Mouse (Mus musculus) liver, embryonic 12.5 days (tissue): Measurements from ENCODE around the gene Muc4. TPM values are rescaled to one million over a fixed set of nuclear protein-coding genes. Genes with fewer than 3 reads are reported as not detected.

Experiments
- ATAC-seq: fragments of 200-750 bp; cut with Nextera tagmentation; 2 replicates; pipeline ENCODE4 v1.8.0; 2017; ENCODE audit warnings: moderate number of reproducible peaks, mild to moderate bottlenecking, moderate library complexity
- H3K27ac ChIP-seq: fragments of 300-500 bp; sonication (generic); 2 replicates; pipeline ENCODE4 v1.5.1; 2016; ENCODE audit warnings: mild to moderate bottlenecking
- H3K27me3 ChIP-seq: fragments of 300-500 bp; sonication (generic); replicated peaks from 2 replicates; pipeline ENCODE4 v1.6.1; 2016; ENCODE audit warnings: mild to moderate bottlenecking, moderate library complexity
- H3K36me3 ChIP-seq: fragments of 300-500 bp; sonication (generic); 2 replicates; pipeline ENCODE4 v1.6.1; 2016; ENCODE audit warnings: mild to moderate bottlenecking, moderate library complexity
- H3K4me1 ChIP-seq: fragments of 300-500 bp; sonication (generic); 2 replicates; pipeline ENCODE4 v1.6.1; 2016
- H3K4me2 ChIP-seq: fragments of 300-500 bp; sonication (generic); 2 replicates; pipeline ENCODE4 v1.6.1; 2016; ENCODE audit warnings: mild to moderate bottlenecking, moderate library complexity
- H3K4me3 ChIP-seq: fragments of 300-500 bp; sonication (generic); 2 replicates; pipeline ENCODE4 v1.5.1; 2016; ENCODE audit warnings: mild to moderate bottlenecking, moderate library complexity
- H3K9ac ChIP-seq: fragments of 300-500 bp; sonication (generic); 2 replicates; pipeline ENCODE4 v1.6.1; 2016; ENCODE audit warnings: mild to moderate bottlenecking, moderate library complexity
- H3K9me3 ChIP-seq: fragments of 300-500 bp; sonication (generic); replicated peaks from 2 replicates; pipeline ENCODE4 v1.6.1; 2016; ENCODE audit warnings: mild to moderate bottlenecking, moderate library complexity
- WGBS: fragments of 180-500 bp; shearing (Covaris S2); methylation state at CpG from one replicate; pipeline ENCODE4 v1.1.7; 2016; ENCODE audit not compliant: insufficient replicate concordance; 5-methylcytosine and 5-hydroxymethylcytosine counted together
- polyA plus RNA-seq: library from polyadenylated mRNA; unstranded; fragments of >200 nt; fragmentation: Nextera tagmentation; extraction: Ambion mirVana; gene quantifications from 2 replicates; pipeline ENCODE4 v1.2.1, GENCODE M21; 2016

Gene Muc4
- polyA plus RNA-seq, 1 experiment from 2014 or later = 0.63 TPM

DNA sequence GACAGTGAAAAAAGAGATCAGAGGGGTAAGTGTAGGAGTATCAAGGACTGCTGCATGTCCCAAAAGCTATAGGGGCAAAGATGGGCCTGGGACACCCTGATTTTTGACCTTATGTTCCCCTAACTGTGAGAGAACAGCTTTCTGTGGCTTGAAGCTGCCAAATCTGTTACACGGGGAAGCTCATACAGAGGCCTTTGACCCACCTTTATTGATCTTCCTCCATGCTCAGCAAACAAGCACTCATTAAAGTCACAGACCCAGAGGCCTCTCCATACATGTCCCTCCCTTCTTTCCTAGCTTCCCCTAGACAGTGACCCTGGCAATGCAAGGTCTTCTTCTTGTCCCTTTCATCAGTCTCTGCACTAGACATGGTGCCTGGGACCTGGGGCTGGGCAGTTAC, 7.0 kb upstream of the Muc4 start:
- Histone ChIP-seq H3K27ac (no peak overlapping the region), H3K9me3 (no peaks in the 10 kb centered on the region), H3K4me2 (no peak overlapping the region), H3K36me3 (no peaks in the 10 kb centered on the region), H3K9ac (no peak overlapping the region), H3K4me3 (no peak overlapping the region), H3K4me1 (peaks cover 4% of the 10 kb centered on the region; the same call in 1 of the 2 replicates), H3K27me3 (peaks cover 8% of the 10 kb centered on the region; the same call in 1 of the 2 replicates)
- 58% methylated on average over 1 of the region's 1 CpGs for WGBS
- ATAC-seq = no peak

- no peak for ATAC-seq
- no peak overlapping the region for H3K27ac ChIP-seq
- H3K9me3 ChIP-seq = no peaks in the 10 kb centered on the region
- H3K36me3 ChIP-seq = no peaks in the 10 kb centered on the region
- H3K9ac ChIP-seq = no peak overlapping the region
- 63% methylated on average over 3 of the region's 3 CpGs for WGBS
- no peak overlapping the region for H3K4me2 ChIP-seq
- peaks cover 11% of the 10 kb centered on the region for H3K27me3 ChIP-seq
- peaks cover 3% of the 10 kb centered on the region; the same call in 1 of the 2 replicates for H3K4me1 ChIP-seq
- H3K4me3 ChIP-seq = no peak overlapping the region
Measured at GRCm38 (mm10) chr16:32733213-32733612, 2.5 kb upstream of the Muc4 start.

- H3K27me3 ChIP-seq = peaks cover 11% of the 10 kb centered on the region
- no peaks in the 10 kb centered on the region for H3K36me3 ChIP-seq
- WGBS = 45% methylated on average over 3 of the region's 3 CpGs
Measured at GRCm38 (mm10) chr16:32736022-32736421, 336 bp downstream of the Muc4 start.

DNA sequence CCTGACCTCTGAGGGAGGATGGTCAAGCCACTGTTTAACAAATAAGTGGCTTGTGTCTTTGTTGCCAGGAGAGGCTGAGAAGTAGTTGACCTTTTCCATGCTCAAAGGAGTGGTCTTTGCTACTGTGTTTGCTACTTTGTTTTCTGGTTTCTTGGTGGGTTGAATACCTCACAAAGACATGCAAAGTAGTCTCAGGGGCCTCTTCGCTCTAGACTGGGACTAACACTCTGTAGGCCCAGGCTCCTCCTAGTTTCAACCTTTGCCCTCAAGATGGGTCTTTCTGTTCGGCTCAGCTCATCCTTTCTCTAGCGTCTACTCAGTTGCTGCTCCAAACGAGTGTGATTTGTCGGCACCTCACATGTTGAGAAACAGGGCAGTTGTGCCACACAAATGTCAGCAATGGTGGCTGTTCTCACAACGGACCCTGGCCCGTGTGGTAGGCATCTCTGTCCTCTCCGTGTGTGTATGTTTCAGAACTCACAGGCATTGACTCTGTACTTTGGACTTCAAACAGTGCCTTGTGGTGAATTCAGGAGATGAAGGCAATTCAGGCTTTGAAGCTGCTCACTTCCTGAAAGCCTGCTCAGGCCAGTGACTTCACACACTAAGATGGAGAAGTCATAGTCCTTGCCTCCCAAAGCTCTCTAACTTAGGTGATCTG, 4.4 kb downstream of the Muc4 start:
- Histone ChIP-seq H3K9ac (no peak overlapping the region), H3K4me3 (no peak overlapping the region), H3K27me3 (peaks cover 19% of the 10 kb centered on the region), H3K27ac (no peak overlapping the region), H3K4me1 (no peaks in the 10 kb centered on the region), H3K4me2 (no peak overlapping the region), H3K9me3 (no peaks in the 10 kb centered on the region), H3K36me3 (no peaks in the 10 kb centered on the region)
- 64% methylated on average over 8 of the region's 8 CpGs for WGBS
- ATAC-seq = no peak

More at GRCm38 (mm10) chr16:32736022-32736421, 336 bp downstream of the Muc4 start:
- Histone ChIP-seq H3K4me1 (no peaks in the 10 kb centered on the region), H3K4me2 (no peak overlapping the region), H3K9me3 (no peaks in the 10 kb centered on the region), H3K27ac (no peak overlapping the region), H3K4me3 (no peak overlapping the region), H3K9ac (no peak overlapping the region)
- no peak for ATAC-seq

DNA sequence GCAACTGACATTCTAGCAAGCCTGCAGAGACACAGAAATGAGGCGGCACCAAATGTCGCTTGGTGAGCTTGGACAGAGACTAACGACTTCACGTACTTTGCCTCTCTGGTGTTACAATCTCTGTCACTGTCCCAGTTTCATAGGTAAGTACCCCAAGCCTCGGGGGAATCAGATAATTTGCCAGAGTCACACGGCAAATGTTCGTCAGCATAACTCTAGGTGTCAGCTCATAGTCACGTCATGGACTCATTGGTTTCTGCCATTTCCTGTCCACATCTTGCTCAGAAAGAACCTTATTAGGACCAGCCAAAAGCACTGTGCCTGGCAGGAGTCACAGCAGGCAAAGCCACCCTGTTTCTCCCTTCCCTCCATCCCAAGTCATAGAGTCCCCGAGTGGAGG, 5.7 kb downstream of the Muc4 start:
- H3K27ac ChIP-seq = no peak overlapping the region
- H3K9ac ChIP-seq = no peak overlapping the region
- H3K4me3 ChIP-seq = no peak overlapping the region
- H3K36me3 ChIP-seq = no peaks in the 10 kb centered on the region
- peaks cover 15% of the 10 kb centered on the region for H3K27me3 ChIP-seq
- no peaks in the 10 kb centered on the region for H3K4me1 ChIP-seq
- H3K9me3 ChIP-seq = no peaks in the 10 kb centered on the region
- 68% methylated on average over 9 of the region's 9 CpGs for WGBS
- no peak overlapping the region for H3K4me2 ChIP-seq
- no peak for ATAC-seq

GRCm38 (mm10) chr16:32742712-32743111, 7.0 kb downstream of the Muc4 start:
- H3K27me3 ChIP-seq = peaks cover 12% of the 10 kb centered on the region
- H3K4me3 ChIP-seq = no peak overlapping the region
- no peak overlapping the region for H3K9ac ChIP-seq
- H3K27ac ChIP-seq = no peak overlapping the region
- WGBS = 64% methylated on average over 2 of the region's 2 CpGs
- H3K4me1 ChIP-seq = no peaks in the 10 kb centered on the region
- no peak overlapping the region for H3K4me2 ChIP-seq
- H3K9me3 ChIP-seq = no peaks in the 10 kb centered on the region
- ATAC-seq = no peak
- H3K36me3 ChIP-seq = no peaks in the 10 kb centered on the region

GRCm38 (mm10) chr16:32745852-32746251, 10.2 kb downstream of the Muc4 start:
- ATAC-seq = no peak
- Histone ChIP-seq H3K4me3 (no peak overlapping the region), H3K9me3 (no peaks in the 10 kb centered on the region), H3K27ac (no peak overlapping the region), H3K36me3 (no peaks in the 10 kb centered on the region), H3K27me3 (peaks cover 12% of the 10 kb centered on the region), H3K4me1 (no peaks in the 10 kb centered on the region), H3K9ac (no peak overlapping the region), H3K4me2 (no peak overlapping the region)
- WGBS = 67% methylated on average over 6 of the region's 6 CpGs

GRCm38 (mm10) chr16:32750242-32751127, 14.8 kb downstream of the Muc4 start:
- 47% methylated on average over 5 of the region's 5 CpGs for WGBS

GRCm38 (mm10) chr16:32764550-32764949, 28.9 kb downstream of the Muc4 start:
- Histone ChIP-seq H3K4me2 (no peak overlapping the region), H3K9ac (no peak overlapping the region), H3K27me3 (peaks cover 10% of the 10 kb centered on the region), H3K4me1 (0 out of 2 replicates have a peak, but pooled peaks cover 4% of the 10 kb centered on the region), H3K9me3 (no peaks in the 10 kb centered on the region), H3K36me3 (no peaks in the 10 kb centered on the region), H3K4me3 (no peak overlapping the region), H3K27ac (no peak overlapping the region)
- 64% methylated on average over 2 of the region's 2 CpGs for WGBS
- no peak for ATAC-seq

More at GRCm38 (mm10) chr16:32750242-32751127, 14.8 kb downstream of the Muc4 start:
- Histone ChIP-seq H3K36me3 (no peaks in the 10 kb centered on the region), H3K27ac (no peak overlapping the region), H3K9me3 (no peaks in the 10 kb centered on the region), H3K9ac (no peak overlapping the region), H3K27me3 (peaks cover 5% of the 10 kb centered on the region; the same call in 1 of the 2 replicates), H3K4me1 (no peaks in the 10 kb centered on the region), H3K4me3 (no peak overlapping the region), H3K4me2 (no peak overlapping the region)
- no peak for ATAC-seq

DNA sequence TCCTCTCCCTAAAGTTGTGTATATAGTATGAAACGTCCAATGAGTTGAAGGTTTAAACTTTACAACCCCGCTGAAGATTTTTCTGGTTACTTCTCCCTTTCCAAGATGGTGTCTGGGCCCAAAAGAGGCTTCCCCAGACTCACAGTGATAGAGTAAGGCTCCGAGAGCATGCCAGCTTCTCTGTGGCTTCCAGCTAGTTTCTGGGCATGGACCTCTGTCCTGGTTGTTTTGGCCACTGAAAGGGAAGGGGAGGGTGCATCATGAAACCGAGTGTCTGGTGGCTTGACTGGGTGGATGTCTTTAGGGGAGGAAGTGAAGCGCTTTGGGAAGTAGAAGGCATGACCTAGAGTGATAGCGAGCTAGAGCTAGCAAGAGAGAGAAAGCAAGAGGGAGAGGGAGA, 29.3 kb downstream of the Muc4 start:
- H3K36me3 ChIP-seq = no peaks in the 10 kb centered on the region
- H3K27me3 ChIP-seq = peaks cover 10% of the 10 kb centered on the region
- H3K4me2 ChIP-seq = no peak overlapping the region
- H3K4me3 ChIP-seq = no peak overlapping the region
- H3K27ac ChIP-seq = no peak overlapping the region
- H3K9ac ChIP-seq = no peak overlapping the region
- 51% methylated on average over 6 of the region's 6 CpGs for WGBS
- H3K4me1 ChIP-seq = 0 out of 2 replicates have a peak, but pooled peaks cover 4% of the 10 kb centered on the region
- H3K9me3 ChIP-seq = no peaks in the 10 kb centered on the region
- ATAC-seq = no peak

DNA sequence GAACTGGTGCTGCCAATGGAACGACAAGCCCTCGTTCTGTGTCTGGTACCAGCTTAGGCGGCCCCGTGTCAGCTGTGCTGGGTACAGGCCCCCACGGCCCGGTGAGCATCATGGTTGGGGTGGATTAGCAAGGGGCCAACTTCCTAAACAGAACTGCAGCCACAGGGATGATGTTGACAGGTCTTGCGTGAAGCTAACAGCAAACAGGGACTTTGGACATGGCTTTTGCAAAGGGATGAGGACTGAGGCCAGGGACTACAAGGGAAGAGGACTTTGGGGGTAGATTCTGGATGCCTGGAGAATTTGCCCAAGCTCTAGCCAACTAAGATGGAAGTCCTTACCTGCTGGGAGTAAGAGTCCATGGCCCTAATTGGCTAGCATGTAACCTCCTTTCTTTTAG, 31.2 kb downstream of the Muc4 start:
- no peak overlapping the region for H3K27ac ChIP-seq
- WGBS = 76% methylated on average over 7 of the region's 7 CpGs

DNA sequence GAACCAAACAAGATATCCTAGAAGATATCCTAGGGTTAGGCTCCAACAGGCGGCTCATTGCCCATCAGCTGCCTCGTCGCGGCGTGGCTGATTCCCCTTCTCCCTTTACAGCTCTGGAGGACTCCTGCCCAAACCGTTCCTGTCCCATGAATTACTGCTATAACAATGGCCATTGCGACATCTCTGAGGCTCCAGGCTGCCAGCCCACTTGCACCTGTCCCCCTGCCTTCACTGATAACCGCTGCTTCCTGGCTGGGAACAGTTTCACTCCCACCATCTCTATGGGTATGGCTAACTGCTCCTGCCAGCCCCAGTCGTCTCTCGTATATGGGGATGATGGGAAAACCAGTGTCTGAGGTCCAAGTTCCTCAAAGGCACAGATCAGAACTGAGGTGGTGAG, 41.0 kb downstream of the Muc4 start:
- Histone ChIP-seq H3K4me2 (no peak overlapping the region), H3K9ac (no peak overlapping the region), H3K4me3 (no peak overlapping the region), H3K27me3 (peaks cover 42% of the 10 kb centered on the region), H3K36me3 (no peaks in the 10 kb centered on the region), H3K4me1 (no peaks in the 10 kb centered on the region), H3K27ac (no peak overlapping the region), H3K9me3 (no peaks in the 10 kb centered on the region)
- ATAC-seq = no peak
- WGBS = 45% methylated on average over 10 of the region's 10 CpGs

More for the DNA sequence above, 31.2 kb downstream of the Muc4 start:
- Histone ChIP-seq H3K9me3 (no peaks in the 10 kb centered on the region), H3K9ac (no peak overlapping the region), H3K36me3 (no peaks in the 10 kb centered on the region), H3K4me2 (no peak overlapping the region), H3K4me1 (0 out of 2 replicates have a peak, but pooled peaks cover 4% of the 10 kb centered on the region), H3K27me3 (peaks cover 10% of the 10 kb centered on the region), H3K4me3 (no peak overlapping the region)
- no peak for ATAC-seq
